Mouse (Mus musculus) T-helper 1 cell (primary cell): ENCODE measurements around the gene Vmn2r26.
"Not testable (repeated sequence)": the region's sequence is repeated elsewhere in the genome, so short reads cannot be mapped to it uniquely, and the experiment has no call there.

ENCODE experiments used
- in situ Hi-C: fragments of 300-600 bp; cut with MboI, MseI; formaldehyde crosslinking; loops from one replicate; pipeline ENCODE4 v1.15.1; 2025; ENCODE audit warnings: high pct_unique_total_duplicates

The Vmn2r26 gene

DNA sequence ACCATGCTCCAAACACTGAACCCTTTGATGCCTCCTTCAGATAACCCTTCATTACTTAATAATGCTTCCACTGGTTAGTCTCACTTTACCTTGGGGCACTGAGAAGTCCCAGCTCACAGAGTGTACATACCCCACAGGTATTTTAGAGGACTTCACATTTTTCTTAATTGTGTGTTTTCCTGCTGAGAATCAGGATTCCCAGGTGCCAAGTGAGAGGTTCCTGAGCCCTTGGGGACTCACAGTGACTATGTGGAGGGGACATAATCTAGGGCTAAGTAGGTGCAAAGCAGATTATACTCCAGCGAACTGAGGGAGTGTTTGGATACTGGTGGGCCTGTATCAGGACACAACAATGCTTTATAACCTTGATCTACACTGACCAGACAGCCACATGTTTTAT is at the start of gene Vmn2r26:
Gene Vmn2r26, plus strand, starts transcription at position 301 of the 400 bp plus-strand sequence.
- in situ Hi-C loops: loop anchor here (25.0 kb wide), 1 partner anchor 1513 kb away; the partner anchor contains the start of gene Vwf

DNA sequence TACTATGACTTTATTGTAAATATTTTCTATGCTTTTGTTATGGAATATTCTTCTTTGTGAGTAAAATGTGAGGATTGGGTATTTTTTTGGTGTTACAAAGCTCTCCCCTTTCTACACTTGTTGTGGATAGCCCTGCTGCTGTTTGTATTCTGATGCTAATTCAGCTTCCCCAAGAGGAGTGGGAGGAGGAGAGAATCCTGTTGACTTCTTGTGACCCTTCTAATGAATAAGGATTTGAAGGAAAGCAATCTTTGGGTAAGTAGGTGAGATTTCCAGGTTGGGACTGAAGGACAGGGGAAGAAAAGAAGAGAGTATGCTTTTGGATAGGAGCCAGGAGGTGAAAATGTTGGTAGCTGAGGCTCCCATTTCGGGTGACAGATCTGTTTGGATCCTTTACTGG is 3.5 kb upstream of the Vmn2r26 start:
- in situ Hi-C loops: loop anchor here (25.0 kb wide), 1 partner anchor 1516 kb away; the partner anchor contains the start of gene Vwf

DNA sequence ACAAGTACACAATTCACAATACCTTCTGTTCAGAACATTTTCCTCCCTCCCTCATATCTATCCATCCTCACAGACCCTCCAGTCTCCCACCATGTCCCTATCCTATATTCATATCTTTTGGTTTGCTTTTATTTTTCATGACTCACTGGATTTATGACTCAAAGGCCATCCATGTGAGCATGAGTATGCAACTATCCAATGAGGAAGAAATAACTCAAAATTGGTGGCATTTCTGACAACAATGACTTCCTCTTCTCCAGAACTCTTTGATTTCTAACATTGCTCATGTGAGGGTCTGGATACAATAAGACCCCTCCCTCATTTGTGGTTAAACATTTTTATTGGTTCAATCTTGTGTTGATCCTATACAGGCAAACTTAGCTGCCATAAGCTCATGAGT is 24.0 kb downstream of the Vmn2r26 start:
- in situ Hi-C loops: no loop called here

DNA sequence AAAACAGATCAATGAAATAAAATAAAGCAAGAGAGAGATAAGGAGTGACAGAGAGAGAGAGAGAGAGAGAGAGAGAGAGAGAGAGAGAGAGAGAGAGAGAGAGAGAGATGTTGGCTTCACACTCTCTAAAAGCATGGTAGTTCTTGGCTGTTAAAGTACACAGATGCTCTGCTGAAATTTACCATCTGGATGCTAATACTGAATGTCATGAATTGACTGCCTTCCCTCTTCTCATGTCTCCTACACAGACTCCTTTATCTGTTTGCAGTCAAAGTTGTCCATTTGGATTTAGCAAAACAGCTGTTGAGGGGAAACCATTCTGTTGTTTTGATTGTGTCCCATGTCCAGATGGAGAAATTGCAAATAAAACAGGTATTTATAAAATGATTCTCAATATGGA is 29.2 kb downstream of the Vmn2r26 start:
- in situ Hi-C loops: not testable (repeated sequence)

DNA sequence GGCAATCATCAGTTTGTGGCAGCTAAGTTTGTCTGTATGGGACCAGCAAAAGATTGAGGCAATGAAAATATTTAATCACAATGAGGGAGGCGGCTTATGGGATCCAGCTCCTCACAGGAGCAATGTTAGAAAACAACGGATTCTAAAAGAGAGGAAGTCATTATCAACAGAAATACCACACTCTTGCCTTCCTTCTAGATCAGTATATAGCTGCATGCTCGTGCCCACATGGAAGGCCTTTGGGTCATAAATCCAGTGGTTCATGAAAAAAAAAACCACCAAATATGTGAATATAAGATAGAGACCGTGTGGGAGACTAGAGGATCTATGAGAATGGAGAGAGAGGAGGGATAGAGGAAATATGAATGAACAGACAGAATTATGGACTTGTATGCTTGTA is 78.0 kb downstream of the Vmn2r26 start:
- in situ Hi-C loops: no loop called here
